Mouse (Mus musculus) G1E (cell line): ENCODE measurements around the gene Dennd6b.

Experiments
- CTCF ChIP-seq: IDR thresholded peaks from 2 replicates; pipeline ENCODE4 v1.5.1; 2012; ENCODE audit warnings: low read depth, low read length, inconsistent platforms, mixed read lengths
- GATA1 ChIP-seq: IDR thresholded peaks from 2 replicates; pipeline ENCODE4 v1.6.1; 2012; ENCODE audit warnings: borderline replicate concordance, low read length, inconsistent platforms, mixed read lengths
- GATA2 ChIP-seq: IDR thresholded peaks from 2 replicates; pipeline ENCODE4 v1.6.1; 2012; ENCODE audit warnings: low read depth, low read length, inconsistent platforms, borderline replicate concordance
- TAL1 ChIP-seq: conservative IDR thresholded peaks from 2 replicates; pipeline ENCODE4 v1.6.1; 2012; ENCODE audit warnings: low read depth, low read length, inconsistent platforms, mixed read lengths

- TF ChIP-seq TAL1 (no peak), GATA1 (no peak), CTCF (no peak), GATA2 (no peak)
Observed at GRCm38 (mm10) chr15:89161397-89161796, 34.9 kb downstream of the Dennd6b start.
